Mouse (Mus musculus) layer of hippocampus, adult 2 months (tissue): ENCODE measurements around the gene Gsc2. TPM values are rescaled to one million over a fixed set of nuclear protein-coding genes. Genes with fewer than 3 reads are reported as not detected.

Experiments
- DNase-seq, 2 experiments: peaks; one replicate each; pipeline ENCODE4 v3.0.0; 2022; ENCODE audit warnings: low spot score in 2 of 2
- H3K27ac ChIP-seq: fragments of 200-600 bp; 2 replicates; pipeline ENCODE4 v1.8.1; 2022
- H3K4me3 ChIP-seq: fragments of 200-600 bp; 2 replicates; pipeline ENCODE4 v1.8.1; 2022; ENCODE audit warnings: mild to moderate bottlenecking
- CTCF ChIP-seq: fragments of 200-600 bp; conservative IDR thresholded peaks from 2 replicates; pipeline ENCODE4 v1.8.1; 2022; ENCODE audit warnings: antibody characterized with exemption, mild to moderate bottlenecking, moderate library complexity
- total RNA-seq, 2 experiments: library from RNA; stranded (reverse); gene quantifications; 2 replicates each; pipeline ENCODE4 v1.2.3; 2021

The Gsc2 gene
- total RNA-seq, 2 experiments from 2014 or later: not detected

GRCm38 (mm10) chr16:17871248-17871647, 43.6 kb downstream of the Gsc2 start:
- TF ChIP-seq CTCF: no peak
- no peak for DNase-seq
- H3K27ac ChIP-seq: no peak overlapping the region
- H3K4me3 ChIP-seq: no peak overlapping the region

- no peak for DNase-seq
- TF ChIP-seq CTCF: no peak
- Histone ChIP-seq H3K27ac (no peak overlapping the region), H3K4me3 (no peak overlapping the region)
Observed at GRCm38 (mm10) chr16:17865770-17866169, 49.1 kb downstream of the Gsc2 start.

DNA sequence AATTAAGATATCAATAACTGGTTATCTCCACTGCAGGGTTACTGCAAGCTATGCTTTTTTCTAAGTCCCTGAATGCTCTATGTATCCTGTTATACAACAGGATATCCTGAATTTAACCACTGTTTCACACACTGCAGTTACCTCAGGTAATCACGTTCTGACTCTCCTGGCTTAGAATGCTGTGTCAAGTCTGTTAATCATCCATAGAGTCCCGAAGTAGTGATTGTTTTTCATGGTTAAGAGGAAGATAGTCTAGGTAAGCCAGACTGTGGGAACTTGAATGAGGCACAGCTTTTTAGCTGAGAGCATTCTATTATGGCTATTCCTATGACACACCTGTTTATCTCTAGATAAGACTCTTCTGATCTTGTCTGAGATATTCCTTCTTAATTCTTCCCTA, 49.6 kb downstream of the Gsc2 start:
- TF ChIP-seq CTCF: no peak
- H3K27ac ChIP-seq: no peak overlapping the region
- DNase-seq: no peak

More for the DNA sequence above, 49.6 kb downstream of the Gsc2 start:
- H3K4me3 ChIP-seq: no peak overlapping the region

Other genes starting within 250 kb of the Gsc2 start
- gene Med15, start 182.2 kb downstream of the Gsc2 start, total RNA-seq: 10 to 100 TPM; 76.7 to 81.8 TPM
- 100 to 1,000 TPM; 101 TPM for gene Klhl22, start 155.4 kb downstream of the Gsc2 start, total RNA-seq
- gene Scarf2, start 117.8 kb downstream of the Gsc2 start, total RNA-seq: 1 to 10 TPM; 2.5 to 2.7 TPM
- gene B830017H08Rik, start 81.9 kb downstream of the Gsc2 start, total RNA-seq: 1 to 10 TPM; 3.2 to 4.5 TPM
- 10 to 100 TPM; 13.1 to 16.8 TPM for gene Car15, start 76.7 kb downstream of the Gsc2 start, total RNA-seq
- 1 to 10 TPM; 2.2 to 2.6 TPM for gene Gm20518, start 23.4 kb downstream of the Gsc2 start, total RNA-seq
- not detected for gene Tssk1, start 20.8 kb downstream of the Gsc2 start, total RNA-seq
- gene Dgcr2, start 16.5 kb downstream of the Gsc2 start, total RNA-seq: 100 to 1,000 TPM; 104 to 112 TPM
- not detected for gene Tssk2, start 16.4 kb downstream of the Gsc2 start, total RNA-seq
- 10 to 100 TPM; 33.1 to 33.3 TPM for gene Ess2, start 3.7 kb downstream of the Gsc2 start, total RNA-seq
- 10 to 100 TPM; 42.2 to 45.6 TPM for gene Slc25a1, start 13.2 kb upstream of the Gsc2 start, total RNA-seq
- not detected for gene Vpreb2, start 65.4 kb upstream of the Gsc2 start, total RNA-seq
- gene Dgcr6, start 137.8 kb upstream of the Gsc2 start, total RNA-seq: 10 to 100 TPM; 70.3 to 73.8 TPM
- 10 to 100 TPM; 45.1 to 48.2 TPM for gene Prodh, start 175.1 kb upstream of the Gsc2 start, total RNA-seq
- 100 to 1,000 TPM; 106 to 111 TPM for gene Rtn4r, start 212.6 kb upstream of the Gsc2 start, total RNA-seq